Mouse (Mus musculus) cerebellum, adult 8-10 months (tissue): ENCODE data around the gene Myoz1.
A peak's percentile ranks its signal among the peaks of the same experiment; 100 is the strongest.
"Not testable (repeated sequence)": the region's sequence is repeated elsewhere in the genome, so short reads cannot be mapped to it uniquely, and the experiment has no call there.

Experiments
- DNase-seq: peaks from one replicate; pipeline ENCODE4 v3.0.0; 2022

Gene Myoz1

DNA sequence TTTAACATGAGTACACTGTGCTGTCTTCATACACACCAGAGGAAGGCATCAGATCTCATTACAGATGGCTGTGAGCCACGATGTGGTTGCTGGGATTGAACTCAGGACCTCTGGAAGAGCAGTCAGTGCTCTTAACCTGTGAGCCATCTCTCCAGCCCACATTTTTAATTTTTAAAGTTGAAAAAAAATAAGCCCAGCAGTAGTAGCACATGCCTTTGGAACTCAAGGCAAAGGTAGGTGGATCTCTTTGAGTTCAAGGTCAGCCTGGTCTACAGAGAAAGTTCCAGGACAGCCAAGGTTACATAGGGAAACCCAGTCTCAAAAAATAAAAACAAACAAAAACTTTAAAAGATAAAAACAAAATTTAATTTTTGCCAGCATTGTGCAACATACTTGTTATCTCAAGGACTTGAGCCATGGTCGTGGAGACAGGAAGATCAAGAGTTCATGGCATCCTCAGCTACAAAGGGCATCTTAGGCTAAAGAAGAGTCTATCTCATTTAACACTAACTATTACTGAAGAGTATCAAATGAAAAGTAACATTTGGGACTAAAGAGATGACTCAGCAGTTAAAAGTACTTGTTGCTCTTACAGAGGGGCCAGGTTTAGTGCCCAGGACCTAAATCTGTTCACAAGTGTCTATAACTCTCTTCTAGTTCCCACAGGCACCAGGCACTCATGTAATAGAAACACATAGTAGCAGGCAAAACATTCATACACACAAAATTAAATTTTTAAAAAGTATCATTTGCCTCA, 18.3 kb downstream of the Myoz1 start:
- no peak for DNase-seq

DNA sequence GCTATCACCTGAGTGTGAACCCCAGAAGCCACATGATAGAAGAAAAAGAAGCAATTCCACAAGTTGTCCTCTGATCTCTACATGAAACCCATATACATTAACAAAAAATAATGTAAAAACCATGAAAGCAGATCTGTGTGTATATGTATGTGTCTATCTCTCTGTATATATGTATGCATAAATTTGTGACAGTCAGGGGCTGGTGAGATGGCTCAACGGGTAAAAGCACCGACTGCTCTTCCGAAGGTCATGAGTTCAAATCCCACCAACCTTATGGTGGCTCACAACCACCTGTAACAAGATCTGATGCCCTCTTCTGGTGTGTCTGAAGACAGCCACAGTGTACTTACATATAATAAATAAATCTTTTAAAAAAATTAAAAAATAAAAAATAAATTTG, 19.4 kb downstream of the Myoz1 start:
- DNase-seq, result not testable (repeated sequence)

DNA sequence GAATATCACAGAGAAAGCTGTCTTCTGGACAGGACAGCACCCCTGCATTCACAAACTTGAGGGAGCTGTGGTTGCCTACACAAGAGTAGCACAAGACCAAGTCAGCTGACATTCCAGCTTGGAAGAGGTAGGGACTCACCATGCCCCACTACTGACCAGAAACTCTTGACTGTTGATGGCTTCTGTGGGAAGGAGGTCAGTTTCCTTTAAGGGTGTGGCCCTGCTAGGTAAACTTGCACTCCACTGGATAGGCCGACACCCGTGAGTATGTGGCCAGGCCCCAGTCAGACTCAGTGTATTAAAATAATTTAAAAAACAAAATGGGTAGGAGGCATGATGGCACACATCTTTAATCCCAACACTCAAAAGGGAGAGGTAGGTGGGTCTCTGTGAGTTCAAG, 20.8 kb downstream of the Myoz1 start:
- no peak for DNase-seq

DNA sequence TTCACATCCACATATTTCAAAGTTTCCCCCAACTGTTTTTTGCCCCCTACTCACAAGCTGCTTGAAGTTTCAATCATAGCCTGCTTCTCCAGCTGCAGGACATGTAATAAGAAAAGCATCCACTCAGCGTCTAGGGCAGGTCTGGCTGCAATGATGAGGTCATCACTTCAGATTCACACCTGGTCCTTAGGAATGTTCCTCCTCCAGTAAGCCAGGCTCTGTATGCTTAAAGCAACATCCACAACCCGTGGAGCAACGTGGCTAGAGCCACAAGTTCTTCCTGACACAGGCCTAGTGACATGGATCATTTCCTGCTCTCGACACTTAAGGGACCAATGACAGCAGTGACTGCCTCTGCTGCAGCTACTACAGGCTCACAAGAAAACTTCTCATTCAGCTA, 25.1 kb downstream of the Myoz1 start:
- DNase-seq, result no peak

DNA sequence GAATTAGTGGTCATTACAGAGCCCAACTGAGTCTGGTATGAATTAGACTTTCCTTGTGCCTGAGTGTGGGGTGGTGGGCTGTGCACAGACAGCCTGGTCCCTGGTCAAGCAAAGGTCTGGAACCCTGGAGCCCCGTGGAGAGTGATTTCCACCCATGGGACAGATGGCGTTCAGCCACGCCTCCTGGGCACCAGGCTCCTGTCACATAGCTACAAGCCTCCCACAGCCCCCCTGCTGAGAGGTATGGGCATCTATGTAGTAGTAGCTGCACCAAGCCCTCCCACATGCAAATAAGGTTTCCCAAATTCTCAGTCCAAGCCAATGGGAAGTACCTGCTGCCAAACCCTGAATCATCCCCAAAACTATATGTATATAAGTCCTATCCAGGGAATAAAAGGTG, 29.4 kb downstream of the Myoz1 start:
- peak; percentile 22 for DNase-seq

DNA sequence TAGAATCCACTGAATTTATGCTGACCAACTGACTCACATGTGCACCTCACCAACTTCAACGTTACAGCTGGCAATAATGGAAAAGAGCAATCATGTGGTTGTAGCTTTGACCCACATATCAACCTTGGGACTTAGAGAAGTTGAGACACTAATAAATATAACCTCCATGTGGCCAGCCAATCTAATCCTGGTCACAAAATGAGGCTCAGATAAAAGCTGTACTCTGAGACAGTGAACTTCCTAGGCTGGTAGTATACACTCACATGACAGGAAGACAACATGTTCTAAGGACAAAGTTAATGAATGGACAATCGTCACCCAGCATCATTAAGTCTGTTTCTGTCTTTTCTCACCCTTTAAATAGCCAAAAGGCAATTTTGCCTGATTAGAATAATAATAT, 29.9 kb downstream of the Myoz1 start:
- DNase-seq, result no peak

DNA sequence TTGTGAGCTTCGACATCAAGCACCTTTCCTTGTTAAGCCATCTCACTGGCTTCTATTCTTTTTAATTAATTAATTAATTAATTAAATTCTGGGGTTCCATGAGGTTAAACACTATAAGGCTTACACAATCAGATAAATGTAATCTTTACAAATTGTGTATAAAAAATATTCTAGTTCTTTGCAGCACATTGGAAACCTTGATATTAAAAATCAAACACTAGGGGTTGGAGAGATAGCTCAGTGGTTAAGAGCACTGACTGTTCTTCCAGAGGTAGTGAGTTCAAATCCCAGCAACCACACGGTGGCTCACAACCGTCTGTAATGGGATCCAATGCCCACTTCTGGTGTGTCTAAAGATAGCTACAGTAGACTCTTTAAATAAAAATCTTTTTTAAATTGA, 33.4 kb downstream of the Myoz1 start:
- no peak for DNase-seq

DNA sequence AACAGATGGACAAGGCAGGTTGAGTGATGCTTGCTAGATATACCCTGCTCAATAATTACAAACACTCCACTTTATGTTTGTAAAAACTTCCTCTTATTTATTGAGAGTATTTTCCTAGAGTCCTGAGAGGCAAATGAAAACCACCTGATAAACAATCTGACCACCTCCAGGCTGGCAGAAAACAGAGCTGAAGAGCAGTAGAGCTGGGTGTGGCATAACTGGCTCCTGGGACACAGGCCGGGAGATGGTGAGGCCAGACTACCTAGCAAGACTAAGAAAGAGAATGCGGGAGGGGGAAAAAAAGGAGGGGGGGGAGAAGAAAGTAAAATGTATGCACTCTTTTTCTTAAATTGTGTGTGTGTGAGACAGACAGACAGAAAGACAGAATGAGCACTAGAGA, 33.9 kb downstream of the Myoz1 start:
- no peak for DNase-seq

DNA sequence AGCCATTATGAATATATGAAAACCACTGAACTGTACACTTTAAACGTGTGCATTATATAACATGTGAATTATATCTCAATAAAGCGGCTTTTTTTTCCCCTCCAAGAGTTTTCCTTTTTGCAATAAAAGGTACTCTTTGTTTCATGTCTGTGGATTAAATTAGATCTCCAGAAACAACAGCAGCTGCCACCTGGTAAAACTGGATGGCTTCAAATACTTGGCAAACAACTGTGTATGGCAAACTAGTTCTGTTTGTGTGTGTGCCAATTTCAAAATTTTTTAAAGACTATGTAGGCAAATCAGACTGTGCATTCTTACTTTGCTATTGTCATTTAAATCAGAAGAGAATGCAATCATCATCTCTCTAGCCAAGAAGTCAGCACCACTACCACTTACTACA, 34.4 kb downstream of the Myoz1 start:
- no peak for DNase-seq

DNA sequence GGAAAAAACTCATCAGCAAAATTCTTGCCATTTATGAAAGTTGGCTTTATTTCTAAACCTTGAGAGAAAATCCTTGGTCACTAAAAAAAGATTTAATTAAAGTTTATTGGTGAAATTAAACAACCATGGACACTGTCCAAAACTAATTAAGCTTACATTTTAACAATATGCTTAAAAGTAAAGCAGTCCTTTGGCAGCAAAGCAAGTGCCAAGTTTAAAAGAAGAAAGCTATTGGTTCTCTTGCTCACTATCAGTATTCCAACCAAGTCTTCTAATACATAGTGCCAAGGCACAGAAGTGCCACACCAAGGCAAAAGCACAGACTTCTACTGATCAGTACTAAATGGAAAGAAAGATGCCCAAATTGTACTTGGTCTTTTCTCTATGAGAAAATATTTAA, 37.2 kb downstream of the Myoz1 start:
- DNase-seq, result no peak

DNA sequence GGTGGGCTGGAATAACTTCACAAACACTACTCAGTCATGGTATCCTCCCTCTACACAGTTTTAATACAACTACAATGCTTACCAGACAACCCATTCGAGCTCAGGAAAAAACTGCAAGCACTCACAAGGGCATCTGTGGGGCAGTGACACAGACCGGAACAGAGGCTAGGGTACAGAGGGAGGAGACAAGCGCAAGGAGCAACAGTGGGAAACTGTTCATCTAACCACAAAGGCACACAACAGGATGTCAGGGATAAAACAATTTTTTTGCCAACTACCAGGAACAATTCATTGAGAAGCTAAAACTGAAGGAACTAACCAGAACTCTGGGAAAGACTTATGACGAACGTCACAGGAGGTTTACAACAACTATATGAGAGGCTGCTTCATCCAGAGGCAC, 38.1 kb downstream of the Myoz1 start:
- no peak for DNase-seq

DNA sequence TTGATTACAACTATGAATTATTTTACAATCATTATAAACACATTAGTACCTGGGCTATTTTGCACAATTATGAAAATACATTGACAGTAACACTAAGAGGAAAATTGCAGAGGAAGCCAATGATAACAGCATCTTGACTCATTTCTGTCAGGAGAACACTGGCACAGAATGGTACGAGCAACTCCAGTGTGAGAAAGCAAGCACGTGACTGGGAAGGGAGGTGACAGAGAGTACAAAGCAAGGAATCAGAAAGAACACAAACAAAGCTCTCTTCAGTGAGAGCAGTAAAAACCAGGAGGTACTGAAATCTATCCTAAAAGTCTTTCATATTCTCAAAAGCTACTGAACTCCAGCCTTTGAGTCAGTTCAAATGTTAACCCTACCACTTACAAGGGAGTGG, 39.9 kb downstream of the Myoz1 start:
- DNase-seq, result no peak

DNA sequence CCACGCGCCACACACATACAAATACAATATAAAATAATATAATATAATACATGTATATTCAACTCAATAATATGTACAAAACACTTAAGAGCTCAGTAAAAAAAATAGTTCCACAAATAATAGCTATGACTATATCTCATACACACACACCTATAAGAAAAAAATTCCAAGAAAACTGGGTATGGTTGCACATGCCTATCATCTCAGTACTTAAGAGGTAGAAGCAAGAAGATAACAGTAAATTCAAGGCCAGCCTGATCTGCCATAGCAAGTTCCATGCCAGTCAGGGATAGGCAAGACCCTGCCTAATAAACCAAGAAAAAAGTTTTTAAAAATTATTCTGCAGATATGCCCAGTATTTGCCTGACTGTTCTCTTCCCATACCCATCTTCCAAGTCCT, 41.3 kb downstream of the Myoz1 start:
- DNase-seq, result no peak

DNA sequence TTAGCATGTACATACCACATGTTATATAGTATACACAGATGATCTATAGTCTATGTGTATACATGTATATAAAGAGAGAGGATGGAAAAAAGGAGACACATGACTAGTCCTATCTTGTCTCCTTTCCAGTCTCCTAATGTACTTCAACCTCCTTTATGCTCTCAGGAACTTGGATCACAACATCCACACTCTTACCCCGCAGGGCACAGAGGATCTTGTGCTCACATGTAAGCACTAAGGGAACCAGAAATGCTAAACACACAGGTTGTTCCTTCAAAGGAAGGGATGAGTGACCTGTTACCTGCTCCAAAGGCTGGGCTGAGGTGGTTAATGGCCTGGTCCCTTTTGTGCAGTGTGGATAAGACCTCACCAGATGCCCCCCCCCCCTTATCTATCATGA, 43.5 kb downstream of the Myoz1 start:
- DNase-seq, result no peak

DNA sequence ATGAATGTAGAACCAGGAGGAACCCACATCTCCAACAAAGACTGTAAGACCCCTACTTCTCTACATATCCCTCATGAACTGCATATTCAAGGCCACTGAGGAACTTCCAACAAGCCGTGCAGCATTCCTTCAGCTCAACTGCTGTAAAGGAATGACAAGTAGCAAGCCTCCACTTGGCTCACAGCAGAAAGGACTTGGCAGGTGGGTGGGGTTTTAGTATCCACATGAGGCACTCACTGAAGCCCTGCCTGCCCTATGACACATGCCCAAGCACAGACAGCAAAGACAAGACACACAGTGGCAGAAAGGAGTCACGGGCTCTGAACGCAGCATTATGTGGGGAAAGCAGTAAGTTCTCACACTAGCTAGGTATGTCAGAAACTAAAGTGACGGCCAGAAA, 46.2 kb downstream of the Myoz1 start:
- no peak for DNase-seq

DNA sequence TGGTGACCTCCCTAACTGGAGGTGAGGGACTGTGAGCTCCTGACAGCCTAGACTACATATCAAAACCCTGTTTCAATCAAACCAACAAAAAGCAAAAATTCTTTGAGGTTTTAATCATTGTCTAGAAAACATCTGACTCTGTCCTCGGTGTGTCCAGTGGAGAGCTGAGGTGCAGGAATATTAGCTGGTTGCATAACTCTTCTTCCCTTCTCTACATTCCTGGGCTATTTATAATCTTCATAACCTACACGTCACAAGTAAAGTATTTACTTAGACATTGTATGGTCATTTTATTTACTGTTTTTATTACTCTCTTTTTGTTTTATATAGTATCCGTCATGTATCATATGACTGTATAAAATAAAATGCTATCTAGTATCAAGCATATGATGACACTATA, 46.8 kb downstream of the Myoz1 start:
- DNase-seq, result no peak

DNA sequence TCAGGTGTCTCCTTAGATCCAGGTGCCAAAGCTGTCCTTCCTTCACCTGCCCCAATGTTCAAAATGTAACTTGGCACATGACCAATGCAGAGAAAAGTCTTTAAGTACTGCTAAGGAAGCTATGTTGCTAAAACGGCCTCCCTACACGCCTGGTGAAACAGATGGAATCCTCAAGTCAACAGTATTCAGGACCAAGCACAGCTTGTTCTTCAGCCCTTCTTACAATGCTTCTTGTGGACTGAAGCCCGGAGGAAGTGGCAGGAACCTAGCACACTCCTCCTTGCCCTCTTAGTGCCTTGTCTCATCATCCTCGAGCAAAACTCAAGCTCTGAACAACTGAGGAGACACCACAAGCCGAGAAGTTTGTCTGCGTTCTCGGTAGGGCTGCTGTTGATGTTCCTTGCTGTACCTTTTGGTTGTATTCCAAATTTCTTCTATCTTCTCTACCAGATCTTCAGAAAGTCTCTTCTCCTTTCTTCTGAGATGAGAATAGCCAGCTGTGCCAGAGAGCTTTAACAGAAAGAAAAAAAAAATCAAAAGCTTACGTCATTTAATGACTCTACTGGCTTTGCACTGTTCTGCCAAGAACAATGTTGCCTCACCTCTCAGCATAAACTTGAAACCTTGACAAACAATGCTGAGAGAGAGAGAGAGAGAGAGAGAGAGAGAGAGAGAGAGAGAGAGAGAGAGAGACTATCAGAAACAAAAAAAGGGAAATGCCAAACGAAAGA, 48.8 kb downstream of the Myoz1 start:
- no peak for DNase-seq

DNA sequence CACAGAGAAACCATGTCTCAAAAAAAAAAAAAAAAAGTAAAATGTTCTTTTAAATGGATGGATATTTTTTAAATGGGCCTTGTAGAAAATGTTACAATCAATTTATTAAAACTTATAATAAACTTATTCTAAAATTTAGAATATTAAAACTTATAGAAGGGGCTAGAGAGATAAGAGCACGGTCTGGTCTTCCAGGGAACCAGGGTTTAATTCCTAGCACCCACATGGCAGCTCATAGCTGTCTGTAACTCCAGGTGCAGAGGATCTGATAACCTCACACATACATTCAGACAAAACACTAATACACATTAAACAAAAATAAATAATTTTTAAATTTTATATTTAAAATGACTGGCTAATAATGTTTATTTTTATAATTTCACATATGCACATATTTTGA, 55.1 kb downstream of the Myoz1 start:
- DNase-seq, result no peak

DNA sequence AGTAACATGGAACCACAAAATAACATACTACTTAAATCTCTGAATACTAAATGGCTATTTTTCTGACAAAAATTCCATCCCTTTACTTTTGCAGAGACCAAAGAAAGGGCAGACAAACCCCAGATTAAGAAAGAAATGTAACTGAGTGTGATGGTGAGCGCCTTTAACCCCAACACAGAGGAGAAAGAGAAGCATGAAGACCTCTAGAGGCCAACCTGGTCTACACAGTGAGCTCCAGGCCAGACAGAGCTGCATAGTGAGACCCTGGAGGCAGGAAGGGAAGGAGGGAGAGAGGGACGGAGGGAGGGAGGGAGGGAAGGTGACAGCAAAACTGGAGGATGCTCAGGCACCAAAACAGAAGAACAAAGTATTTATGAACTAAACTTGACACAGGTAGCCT, 56.1 kb downstream of the Myoz1 start:
- no peak for DNase-seq

DNA sequence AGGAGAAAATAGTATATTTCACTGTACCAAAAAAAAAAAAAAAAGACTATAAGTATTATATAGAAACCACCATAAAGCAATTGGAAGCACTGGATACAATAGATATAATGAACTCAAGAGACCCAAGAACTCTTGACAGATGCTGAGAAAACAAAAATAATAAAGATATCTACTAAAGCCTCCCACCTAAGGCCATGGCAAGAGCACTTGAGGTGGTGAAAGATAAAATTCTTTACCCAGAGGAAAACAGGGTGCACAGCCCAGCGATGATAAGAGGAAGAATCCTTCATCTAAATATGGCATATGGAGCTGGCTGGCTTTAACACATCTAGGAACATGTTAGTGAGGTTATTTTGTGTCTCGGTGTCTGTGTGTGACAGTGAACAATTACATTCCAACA, 56.8 kb downstream of the Myoz1 start:
- no peak for DNase-seq
